Mouse (Mus musculus) lung, postnatal 0 days (tissue): Measurements from ENCODE around the gene Zfp704. TPM values are rescaled to one million over a fixed set of nuclear protein-coding genes. Genes with fewer than 3 reads are reported as not detected.

Experiments used
- ATAC-seq: fragments of 200-750 bp; cut with Nextera tagmentation; 2 replicates; pipeline ENCODE4 v1.8.0; 2017; ENCODE audit warnings: moderate library complexity
- DNase-seq: peaks from one replicate; pipeline ENCODE4 v3.0.0-alpha.2; 2016; ENCODE audit warnings: low spot score
- H3K27ac ChIP-seq: fragments of 300-500 bp; sonication (generic); 2 replicates; pipeline ENCODE4 v1.5.1; 2014; ENCODE audit warnings: antibody characterized with exemption, mild to moderate bottlenecking, low read length, mixed read lengths
- H3K27me3 ChIP-seq: fragments of 300-500 bp; sonication (generic); replicated peaks from 2 replicates; pipeline ENCODE4 v1.6.1; 2014; ENCODE audit warnings: low read length, mixed read lengths; ENCODE audit not compliant: insufficient read depth
- H3K36me3 ChIP-seq: fragments of 300-500 bp; sonication (generic); 2 replicates; pipeline ENCODE4 v1.6.1; 2014; ENCODE audit warnings: low read length, mixed read lengths; ENCODE audit not compliant: insufficient read depth
- H3K4me1 ChIP-seq: fragments of 300-500 bp; sonication (generic); 2 replicates; pipeline ENCODE4 v1.6.1; 2014; ENCODE audit warnings: antibody characterized with exemption, low read depth, low read length, mixed read lengths; ENCODE audit not compliant: insufficient read depth
- H3K4me2 ChIP-seq: fragments of 300-500 bp; sonication (generic); replicated peaks from 2 replicates; pipeline ENCODE4 v1.6.1; 2014; ENCODE audit warnings: low read depth, mild to moderate bottlenecking, low read length, moderate library complexity, mixed read lengths
- H3K4me3 ChIP-seq: fragments of 300-500 bp; sonication (generic); 2 replicates; pipeline ENCODE4 v1.5.1; 2014; ENCODE audit warnings: low read depth, low read length
- H3K9ac ChIP-seq: fragments of 300-500 bp; sonication (generic); replicated peaks from 2 replicates; pipeline ENCODE4 v1.6.1; 2014; ENCODE audit warnings: low read depth, mild to moderate bottlenecking
- H3K9me3 ChIP-seq: fragments of 300-500 bp; sonication (generic); 2 replicates; pipeline ENCODE4 v1.6.1; 2016; ENCODE audit warnings: low read length, mixed read lengths
- CTCF ChIP-seq: IDR thresholded peaks from 2 replicates; pipeline ENCODE4 v1.5.1; 2016; ENCODE audit warnings: antibody characterized with exemption, mild to moderate bottlenecking
- EP300 ChIP-seq: IDR thresholded peaks from 2 replicates; pipeline ENCODE4 v1.6.1; 2016; ENCODE audit warnings: antibody characterized with exemption, mild to moderate bottlenecking, control low read depth
- WGBS: fragments of 180-500 bp; shearing (Covaris S2); extraction: QIAGEN DNeasy Blood & Tissue Kit; methylation state at CpG from one replicate; pipeline ENCODE4 v1.1.7; 2014; 5-methylcytosine and 5-hydroxymethylcytosine counted together
- polyA plus RNA-seq: library from polyadenylated mRNA; unstranded; fragments of >200 nt; fragmentation: Nextera tagmentation; extraction: Ambion mirVana; gene quantifications from 2 replicates; pipeline ENCODE4 v1.2.1, GENCODE M21; 2015

Zfp704 gene
- polyA plus RNA-seq, 1 experiment from 2014 or later, result 5.9 TPM

DNA sequence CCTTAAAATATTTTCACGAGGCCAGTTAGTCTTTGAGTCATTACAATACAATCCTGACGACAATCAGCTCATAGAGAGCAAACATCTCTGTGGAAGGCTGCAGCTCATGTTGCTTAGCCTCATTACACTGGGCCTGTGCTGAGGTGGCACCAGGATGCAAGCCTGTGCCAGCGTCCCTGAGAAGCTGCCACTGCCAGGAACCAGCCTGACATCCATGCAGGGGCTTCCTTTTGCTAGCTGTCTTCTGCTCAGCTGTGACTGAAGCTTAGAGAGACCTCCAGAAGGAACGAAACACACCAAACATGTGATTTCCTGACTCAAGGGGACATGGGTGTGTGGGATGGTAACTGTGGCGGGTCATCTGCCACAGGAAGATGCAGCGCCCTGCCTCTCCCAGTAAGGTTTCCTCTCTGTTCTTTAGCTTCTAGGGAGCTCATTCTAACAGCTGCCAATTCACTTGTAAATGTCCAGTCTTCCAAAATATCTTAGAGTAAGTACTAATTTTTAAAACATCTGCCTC, 104.1 kb downstream of the Zfp704 start:
- H3K36me3 ChIP-seq, result no peaks in the 10 kb centered on the region
- H3K27ac ChIP-seq, result no peak overlapping the region
- no peak overlapping the region for H3K4me2 ChIP-seq
- 48% methylated on average over 6 of the region's 6 CpGs for WGBS
- H3K9ac ChIP-seq, result no peak overlapping the region
- TF ChIP-seq EP300 (no peak), CTCF (no peak)
- DNase-seq (no peak), ATAC-seq (peak; percentile 32)
- H3K4me3 ChIP-seq, result no peak overlapping the region
- H3K9me3 ChIP-seq, result no peaks in the 10 kb centered on the region
- no peaks in the 10 kb centered on the region for H3K27me3 ChIP-seq
- peaks cover 5% of the 10 kb centered on the region; the same call in 1 of the 2 replicates for H3K4me1 ChIP-seq

DNA sequence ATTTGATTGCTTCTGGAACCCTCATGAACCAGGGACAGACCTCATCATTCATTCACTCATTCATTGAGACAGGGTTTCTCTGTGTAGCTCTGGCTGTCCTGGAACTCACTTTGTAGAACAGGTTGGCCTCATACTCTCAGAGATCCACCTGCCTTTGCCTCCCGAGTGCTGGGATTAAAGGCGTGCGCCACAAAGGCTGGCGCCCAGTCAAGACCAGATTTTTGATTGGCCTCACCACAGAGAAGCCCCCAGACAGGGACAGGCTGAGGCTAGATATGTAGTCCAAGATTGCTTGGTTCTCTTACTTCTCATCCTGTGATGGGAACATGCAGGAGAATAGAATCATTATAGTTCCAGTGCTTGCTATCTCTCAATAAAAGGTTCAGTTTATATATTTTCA, 105.5 kb downstream of the Zfp704 start:
- Histone ChIP-seq H3K4me3 (no peak overlapping the region), H3K27ac (no peak overlapping the region), H3K9me3 (no peaks in the 10 kb centered on the region), H3K4me1 (peaks cover 12% of the 10 kb centered on the region), H3K36me3 (no peaks in the 10 kb centered on the region), H3K27me3 (no peaks in the 10 kb centered on the region), H3K9ac (no peak overlapping the region), H3K4me2 (no peak overlapping the region)
- no peak for ATAC-seq
- no peak for DNase-seq
- TF ChIP-seq EP300 (no peak), CTCF (no peak)
- WGBS, result 91% methylated on average over 4 of the region's 4 CpGs

DNA sequence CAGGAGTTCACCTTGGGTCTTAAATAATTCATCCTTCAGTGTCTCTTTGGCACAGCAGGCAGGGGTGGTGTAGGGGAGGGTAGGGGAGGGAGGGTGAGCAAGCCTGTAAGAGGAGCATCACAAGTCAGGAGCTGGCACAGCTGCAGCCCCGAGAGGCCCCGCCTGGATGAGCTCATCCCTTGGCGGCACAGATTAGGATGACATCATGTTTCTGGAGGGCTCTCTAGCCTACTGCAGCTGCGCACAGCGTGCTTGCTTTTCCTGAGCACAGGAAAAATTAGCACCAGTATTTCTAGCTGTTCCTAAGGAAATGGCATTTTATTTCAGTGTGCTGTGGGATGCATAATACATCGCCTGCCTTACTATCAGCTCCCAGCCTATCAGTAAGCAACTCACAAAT, 109.2 kb downstream of the Zfp704 start:
- ATAC-seq (peak; percentile 99), DNase-seq (peak; percentile 97)
- 7% methylated on average over 6 of the region's 6 CpGs for WGBS
- H3K27me3 ChIP-seq, result no peaks in the 10 kb centered on the region
- TF ChIP-seq CTCF (no peak), EP300 (peak; percentile 60)
- H3K4me3 ChIP-seq, result no peak overlapping the region
- H3K9ac ChIP-seq, result no peak overlapping the region
- peaks cover 15% of the 10 kb centered on the region for H3K4me1 ChIP-seq
- H3K27ac ChIP-seq, result peak overlapping the region; percentile 49
- H3K9me3 ChIP-seq, result no peaks in the 10 kb centered on the region
- H3K4me2 ChIP-seq, result 0 out of 2 replicates have a peak overlapping the region, but pooled peaks have one; percentile 8
- H3K36me3 ChIP-seq, result no peaks in the 10 kb centered on the region

DNA sequence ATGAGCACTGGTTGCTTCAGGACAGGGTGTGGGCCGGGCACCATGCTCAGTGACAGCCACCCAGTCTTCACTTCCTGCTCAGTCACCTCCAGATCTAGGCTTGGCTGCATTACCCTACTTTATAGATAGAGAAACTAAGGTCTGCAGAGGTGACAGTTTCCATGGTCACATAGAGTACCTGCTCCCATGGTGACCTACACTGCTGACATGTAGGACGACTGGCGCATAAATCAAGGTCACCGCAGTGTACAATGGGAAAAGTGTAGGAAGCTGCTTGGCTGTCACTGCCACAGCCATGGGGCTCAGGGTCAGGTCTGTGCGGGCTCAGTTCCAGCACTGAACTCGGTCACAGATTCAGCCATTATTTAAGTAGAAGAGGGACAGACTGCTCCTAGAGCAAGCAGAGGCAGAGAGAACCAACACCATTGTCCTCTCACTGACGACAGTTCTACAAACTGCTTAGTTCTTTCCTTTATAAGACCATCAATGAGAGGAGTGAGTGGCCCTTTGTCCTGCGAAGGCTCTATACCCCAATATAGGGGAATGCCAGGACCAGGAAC, 109.8 kb downstream of the Zfp704 start:
- Histone ChIP-seq H3K27ac (peak overlapping the region; percentile 64), H3K4me1 (peaks cover 15% of the 10 kb centered on the region), H3K9ac (no peak overlapping the region), H3K9me3 (no peaks in the 10 kb centered on the region), H3K4me2 (no peak overlapping the region), H3K4me3 (no peak overlapping the region), H3K27me3 (no peaks in the 10 kb centered on the region), H3K36me3 (no peaks in the 10 kb centered on the region)
- DNase-seq (no peak), ATAC-seq (peak; percentile 12)
- TF ChIP-seq CTCF (no peak), EP300 (no peak)
- whole genome bisulfite sequencing, result 26% methylated on average over 8 of the region's 8 CpGs

DNA sequence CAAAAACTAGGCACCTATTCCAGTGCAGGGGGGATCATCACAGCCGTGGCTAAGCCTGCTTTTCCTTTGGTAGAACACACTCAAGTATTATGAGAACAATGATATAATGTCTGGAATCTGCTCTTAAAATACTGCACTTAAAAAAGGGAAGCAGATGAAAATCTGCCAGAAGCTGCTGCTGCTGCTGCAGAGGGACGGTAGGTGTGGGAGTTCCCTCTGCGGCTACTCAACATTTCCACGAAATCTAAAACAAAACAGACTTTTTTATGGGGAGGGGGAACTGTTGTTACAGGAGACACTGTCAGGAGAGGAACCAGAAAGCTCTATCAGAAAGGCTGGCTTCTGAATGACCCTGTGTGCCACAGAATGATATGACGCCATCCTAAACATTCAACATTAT, 110.4 kb downstream of the Zfp704 start:
- TF ChIP-seq CTCF, result no peak
- TF ChIP-seq EP300, result no peak
- H3K9ac ChIP-seq, result no peak overlapping the region
- no peak overlapping the region; the same call in 1 of the 2 replicates for H3K27ac ChIP-seq
- 26% methylated on average over 5 of the region's 5 CpGs for WGBS
- no peak overlapping the region for H3K4me2 ChIP-seq
- no peak for ATAC-seq
- no peak overlapping the region for H3K4me3 ChIP-seq
- DNase-seq, result no peak
- H3K27me3 ChIP-seq, result no peaks in the 10 kb centered on the region
- peaks cover 15% of the 10 kb centered on the region for H3K4me1 ChIP-seq
- H3K9me3 ChIP-seq, result no peaks in the 10 kb centered on the region
- no peaks in the 10 kb centered on the region for H3K36me3 ChIP-seq

DNA sequence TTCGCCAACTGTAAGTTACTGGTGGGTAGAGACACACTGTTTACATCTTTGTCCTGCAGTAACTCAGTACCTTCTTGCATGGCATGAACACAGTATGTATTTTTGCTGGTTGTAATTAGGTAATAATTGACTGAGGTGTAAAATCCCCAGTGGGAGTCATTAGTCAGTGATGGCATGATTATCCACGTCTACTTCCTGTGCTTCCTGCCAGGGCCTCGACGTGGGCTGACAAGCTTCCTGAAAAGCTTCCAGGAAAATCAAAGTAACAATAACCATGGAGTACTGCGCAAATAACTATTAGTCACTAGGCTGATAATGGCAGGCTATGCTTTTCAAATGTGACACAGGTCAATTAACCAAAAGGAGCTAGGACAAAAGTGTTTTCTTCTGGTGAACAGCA, 112.6 kb downstream of the Zfp704 start:
- H3K27ac ChIP-seq, result no peak overlapping the region
- no peaks in the 10 kb centered on the region for H3K27me3 ChIP-seq
- no peak overlapping the region for H3K4me2 ChIP-seq
- no peaks in the 10 kb centered on the region for H3K36me3 ChIP-seq
- H3K4me3 ChIP-seq, result no peak overlapping the region
- no peak for TF ChIP-seq CTCF
- TF ChIP-seq EP300, result peak; percentile 46; the same call in 1 of the 2 replicates
- DNase-seq, result no peak
- no peaks in the 10 kb centered on the region for H3K9me3 ChIP-seq
- peaks cover 15% of the 10 kb centered on the region for H3K4me1 ChIP-seq
- WGBS, result 42% methylated on average over 5 of the region's 5 CpGs
- H3K9ac ChIP-seq, result no peak overlapping the region
- ATAC-seq, result no peak
